Mouse (Mus musculus): Measurements from ENCODE around the gene Gm29776.
A peak's percentile ranks its signal among the peaks of the same experiment; 100 is the strongest.

Gm29776 gene

DNA sequence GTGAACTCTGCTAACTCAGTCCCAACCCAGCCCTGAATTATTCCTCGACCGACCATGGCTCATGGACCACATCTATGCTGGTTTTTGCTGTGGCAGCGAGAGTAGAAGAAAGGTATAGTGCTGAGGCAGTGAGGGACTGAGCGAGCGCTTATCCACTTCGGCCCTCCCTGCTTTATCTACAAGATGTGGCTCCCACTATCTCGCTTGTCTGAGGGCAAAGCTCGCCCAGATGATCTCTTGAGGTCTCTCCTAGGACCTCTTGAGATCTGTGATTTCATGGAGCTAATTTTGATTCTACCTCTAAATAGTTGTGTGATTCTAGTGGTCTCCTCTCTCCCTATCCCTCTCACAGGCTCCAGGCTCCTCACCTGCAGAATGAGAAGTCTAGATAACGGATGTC, 10.4 kb upstream of the Gm29776 start:
- DNase-seq (ENCODE audit: low read depth, low spot score), result no peak

DNA sequence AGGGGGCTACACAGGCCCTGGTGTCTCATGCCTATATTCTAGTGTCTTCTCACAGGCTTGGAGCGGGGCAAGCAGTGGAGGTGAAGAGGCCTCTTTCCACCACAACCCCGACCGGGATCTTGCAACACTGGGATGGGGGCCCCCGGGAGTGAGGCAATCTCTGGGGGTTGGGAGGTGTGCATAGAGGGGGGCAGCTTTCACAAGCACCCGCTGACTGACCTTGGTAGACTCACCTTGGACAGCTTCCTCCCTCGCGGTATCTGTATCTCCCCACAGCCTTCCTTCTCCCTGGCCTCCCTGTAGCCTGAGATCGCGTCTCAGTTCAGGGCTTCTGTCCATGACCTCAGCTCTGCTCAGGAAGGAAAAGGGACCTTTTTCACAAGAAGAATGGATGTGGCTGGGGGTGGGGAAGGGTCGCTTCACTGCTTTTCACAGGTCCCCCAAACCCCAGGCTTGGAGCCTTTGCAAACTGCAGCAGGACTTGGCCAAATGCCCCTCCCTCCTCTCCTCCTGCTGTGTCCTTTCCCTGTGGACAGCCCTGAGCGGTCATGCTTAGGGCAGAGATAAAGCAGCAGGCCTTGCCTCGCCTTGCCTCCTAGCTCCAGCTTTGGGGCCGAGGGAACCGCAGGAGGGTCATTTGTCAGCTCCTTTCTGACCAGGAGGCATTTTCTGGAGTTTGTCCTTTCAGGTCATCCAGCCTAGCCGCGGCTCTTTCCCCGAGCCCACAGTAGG, 8.1 kb upstream of the Gm29776 start:
- DNase-seq (ENCODE audit: low read depth, low spot score), result no peak

DNA sequence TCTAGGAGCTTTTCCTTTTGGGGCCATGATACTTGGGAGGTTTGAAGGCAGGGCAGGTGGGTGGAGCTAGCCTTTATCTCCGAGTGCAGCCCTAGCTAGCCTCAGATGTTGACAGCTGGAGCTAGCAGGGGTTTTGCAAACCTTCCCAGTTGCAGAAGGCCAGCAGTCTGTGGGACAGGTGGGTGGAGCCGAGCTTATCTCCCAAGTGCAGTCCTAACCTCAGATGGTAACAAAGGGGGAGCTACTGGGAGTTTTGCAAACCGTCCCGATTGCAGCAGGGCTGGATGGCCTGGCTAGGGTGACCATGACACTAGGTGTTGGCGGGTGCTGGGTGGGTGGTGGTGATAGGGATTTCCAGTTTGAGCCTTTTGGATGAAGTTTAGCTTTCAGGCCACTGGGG, 7.2 kb upstream of the Gm29776 start:
- no peak for DNase-seq (ENCODE audit: low read depth, low spot score)

DNA sequence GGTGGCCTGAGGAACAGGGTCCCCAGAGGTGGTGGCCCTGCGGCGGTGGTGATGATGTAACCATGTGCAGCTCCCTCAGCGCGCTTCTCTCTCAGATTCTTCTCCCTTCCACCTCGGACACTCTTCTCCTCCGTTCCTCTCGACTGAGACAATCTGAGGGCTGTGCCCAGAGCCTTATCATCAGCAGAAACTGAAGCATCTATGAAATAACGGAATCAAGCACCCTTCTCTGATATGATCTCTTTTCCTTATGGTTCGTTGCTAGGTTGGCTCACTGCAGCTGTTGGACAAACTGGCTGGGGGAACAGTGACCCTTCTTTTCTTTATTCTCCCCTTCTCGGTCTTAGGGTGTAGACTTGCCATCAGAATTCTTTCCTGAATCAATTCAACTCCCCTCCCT, 4.6 kb upstream of the Gm29776 start:
- DNase-seq (ENCODE audit: low read depth, low spot score), result no peak

DNA sequence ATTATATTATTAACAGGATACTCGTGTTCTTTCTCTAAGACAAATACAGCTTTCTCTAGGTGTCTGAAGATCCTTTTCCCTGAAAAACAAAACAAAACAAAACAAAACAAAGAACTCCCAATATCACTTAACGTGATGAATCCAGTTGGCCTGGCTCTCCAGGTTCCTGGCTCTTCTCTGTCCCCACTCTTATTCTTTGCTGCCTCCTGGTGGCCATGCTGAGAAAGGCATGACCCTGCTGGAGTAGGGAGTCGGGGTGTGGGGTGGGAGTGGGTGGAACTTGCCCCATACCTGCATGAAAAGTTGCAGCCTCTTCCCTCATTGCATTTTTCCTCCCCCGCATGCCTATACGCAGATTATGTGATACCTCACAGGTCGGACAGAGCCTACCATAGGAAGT, 2.7 kb upstream of the Gm29776 start:
- no peak for DNase-seq (ENCODE audit: low read depth, low spot score)

DNA sequence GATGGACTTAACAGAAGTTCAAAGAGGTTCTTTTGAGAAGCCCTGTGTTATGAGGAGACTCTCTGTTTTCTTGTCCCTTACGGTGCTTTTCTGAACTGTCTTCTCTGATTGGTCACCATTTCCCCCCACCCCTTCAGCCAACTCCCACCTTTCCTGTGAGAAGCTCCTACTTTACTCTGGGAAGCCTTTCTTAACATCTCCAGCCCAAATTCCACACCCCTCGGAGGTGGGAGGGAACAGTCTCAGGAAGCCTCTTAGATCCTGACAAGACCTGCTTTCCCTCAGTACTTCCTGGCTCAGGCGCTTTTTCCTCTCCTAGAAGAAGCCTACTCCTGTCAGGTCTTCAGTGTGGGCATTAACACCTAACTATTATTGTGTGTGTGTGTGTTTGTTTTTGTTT, 953 bp upstream of the Gm29776 start:
- DNase-seq (ENCODE audit: low read depth, low spot score), result no peak

DNA sequence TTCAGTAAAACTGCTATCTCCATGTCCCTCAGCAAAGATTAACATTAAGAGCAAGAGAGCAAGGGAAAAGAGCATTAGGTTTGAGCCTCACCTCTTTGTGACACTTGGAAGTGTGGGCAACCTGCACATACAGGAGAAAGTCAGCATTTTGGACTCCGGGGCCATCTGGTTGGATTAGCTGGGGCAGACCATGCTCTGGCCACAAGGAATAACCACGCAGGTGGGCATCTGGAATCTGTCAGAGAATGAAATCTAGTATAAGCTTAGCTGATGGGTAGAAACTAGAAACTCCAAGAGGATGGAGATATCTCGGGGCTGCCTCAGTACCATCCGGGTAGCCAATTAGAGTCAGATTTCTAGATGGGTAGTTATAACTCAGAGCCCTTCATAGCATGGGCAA, 1.9 kb downstream of the Gm29776 start:
- no peak for DNase-seq (ENCODE audit: low read depth, low spot score)

DNA sequence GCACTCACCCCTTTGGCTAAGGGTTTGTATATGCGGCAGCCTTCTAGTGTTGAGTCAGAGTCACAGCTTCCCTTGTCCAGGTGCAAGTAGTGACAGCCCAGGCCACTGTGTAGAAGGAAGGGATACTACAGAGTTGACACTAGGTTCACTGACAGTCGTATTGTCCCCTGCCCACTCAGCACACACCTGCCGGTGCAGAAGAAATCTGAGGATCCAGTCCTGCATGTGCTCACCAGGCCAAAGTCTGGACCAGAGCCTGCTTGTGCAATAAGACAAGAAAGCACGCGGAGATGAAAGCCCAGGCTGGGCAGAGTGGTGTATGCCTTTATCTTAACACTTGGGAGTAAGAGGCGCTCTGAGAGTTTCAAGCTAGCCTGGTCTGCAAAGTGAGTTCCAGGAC, 3.6 kb downstream of the Gm29776 start:
- no peak for DNase-seq (ENCODE audit: low read depth, low spot score)

DNA sequence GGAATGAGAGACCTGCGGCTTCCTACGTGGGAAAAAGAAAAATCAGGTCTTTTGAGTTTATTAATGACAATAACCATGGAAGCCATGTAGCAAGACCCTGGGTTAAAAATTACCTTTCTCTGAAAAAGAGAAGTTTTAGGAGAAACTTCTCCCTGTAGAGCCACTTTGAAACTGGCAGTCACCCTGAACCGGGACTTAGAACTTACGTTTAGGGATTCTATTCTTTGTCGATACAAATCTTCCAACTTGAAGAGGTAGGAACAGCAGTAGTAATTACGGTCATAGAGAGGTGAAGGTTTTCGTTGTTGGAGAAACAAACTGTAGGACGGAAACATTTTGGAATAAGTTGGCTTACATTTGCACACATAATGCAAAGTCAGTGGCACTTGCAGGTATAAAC, 11.4 kb downstream of the Gm29776 start:
- no peak for DNase-seq (ENCODE audit: low read depth, low spot score)

DNA sequence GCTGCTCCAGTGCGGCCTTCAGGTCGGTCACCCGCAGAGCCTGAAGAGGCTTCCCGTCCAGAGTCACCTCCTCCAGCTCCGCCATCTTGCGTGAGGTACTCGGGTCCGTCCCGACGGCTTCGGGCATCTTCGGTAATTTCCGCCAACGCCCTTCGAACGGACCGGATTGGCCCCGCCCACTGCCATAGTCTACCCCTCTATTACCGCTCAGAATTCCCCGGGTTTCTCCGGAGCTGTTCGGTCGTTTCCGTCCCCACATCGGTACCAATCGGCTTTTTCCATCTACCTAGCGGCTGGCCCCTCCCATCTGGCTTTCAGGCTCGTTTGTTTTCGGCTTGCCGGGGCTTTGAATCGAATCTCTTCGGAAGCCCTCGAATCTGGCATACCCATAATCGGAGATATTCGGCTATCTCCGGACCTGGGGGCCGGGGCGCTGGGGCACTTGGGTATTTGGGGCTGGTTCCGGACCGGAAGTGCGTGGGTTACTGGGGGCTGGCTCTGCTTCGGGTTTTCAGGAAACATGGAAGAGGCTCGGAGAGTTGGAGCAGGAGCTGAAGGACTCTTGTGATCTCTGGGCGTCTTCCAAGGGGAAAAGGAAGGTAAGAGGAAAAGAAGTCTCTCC, 12.0 kb downstream of the Gm29776 start, which contains the start of gene Acin1:
Acin1 (minus strand) TSS at position 410 of the 622 bp plus-strand sequence.
- DNase-seq (ENCODE audit: low read depth, low spot score), result peak; percentile 99

DNA sequence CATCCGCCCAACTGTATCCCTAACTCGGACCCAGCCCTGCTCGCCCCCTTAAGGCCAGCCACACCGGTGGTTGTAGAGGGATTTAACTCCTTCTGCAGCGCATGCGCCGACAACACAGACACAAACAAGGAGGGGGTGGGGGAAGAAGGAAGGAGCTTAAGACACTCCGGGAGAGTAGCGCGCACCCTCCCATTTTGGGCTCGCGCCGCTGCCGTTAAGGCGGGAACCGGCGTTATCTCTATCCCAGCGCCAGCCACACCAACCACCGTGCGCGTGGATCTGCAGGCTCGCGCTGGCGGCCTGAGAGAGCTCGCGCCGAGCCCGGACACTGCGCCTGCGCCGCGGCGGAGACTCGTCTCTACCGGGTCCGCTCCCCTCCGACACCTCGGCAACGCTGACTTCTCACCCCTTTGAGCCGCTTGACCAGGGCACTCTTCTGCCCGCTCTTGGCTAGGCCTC, 12.5 kb downstream of the Gm29776 start, which contains the start of gene 1700123O20Rik:
1700123O20Rik (plus strand) TSS at position 154 of the 459 bp plus-strand sequence.
- peak; percentile 77 for DNase-seq (ENCODE audit: low read depth, low spot score)

DNA sequence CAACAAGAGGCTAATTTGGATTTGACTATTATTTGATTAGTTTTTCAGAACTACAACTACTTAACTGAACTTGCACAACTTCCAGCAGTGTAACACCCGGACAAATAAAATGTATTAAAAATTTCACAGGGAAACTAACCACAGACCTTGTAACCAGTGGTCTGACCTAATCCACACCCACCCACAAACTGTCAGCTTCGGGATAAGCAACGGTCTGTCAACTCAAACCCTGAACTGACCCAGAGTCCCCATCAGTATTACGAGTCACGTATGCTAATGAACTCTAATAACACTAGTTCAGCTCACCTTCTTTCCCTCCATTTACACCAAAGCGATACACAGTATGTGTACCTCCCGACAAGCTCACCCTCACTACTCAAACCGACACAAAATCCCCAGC, 13.2 kb downstream of the Gm29776 start:
- no peak for DNase-seq (ENCODE audit: low read depth, low spot score)

DNA sequence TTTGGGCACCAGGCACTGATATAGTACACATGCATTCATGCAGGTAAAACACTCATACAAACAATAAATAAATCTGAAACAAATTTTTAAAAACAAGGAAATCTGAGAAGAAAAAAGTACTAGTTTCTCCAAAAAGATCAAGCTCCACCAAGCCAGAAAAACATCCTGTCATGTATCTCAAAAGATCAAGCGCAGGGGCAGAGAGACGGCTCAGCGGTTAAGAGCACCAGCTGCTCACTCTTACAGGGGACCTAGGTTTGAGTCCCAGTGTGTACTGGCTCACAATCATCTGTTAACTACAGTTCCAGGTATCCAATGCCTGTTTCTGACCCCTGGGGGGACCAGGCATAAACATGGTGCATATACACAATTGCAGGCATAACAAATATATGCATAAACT, 16.2 kb downstream of the Gm29776 start:
- DNase-seq (ENCODE audit: low read depth, low spot score), result no peak

DNA sequence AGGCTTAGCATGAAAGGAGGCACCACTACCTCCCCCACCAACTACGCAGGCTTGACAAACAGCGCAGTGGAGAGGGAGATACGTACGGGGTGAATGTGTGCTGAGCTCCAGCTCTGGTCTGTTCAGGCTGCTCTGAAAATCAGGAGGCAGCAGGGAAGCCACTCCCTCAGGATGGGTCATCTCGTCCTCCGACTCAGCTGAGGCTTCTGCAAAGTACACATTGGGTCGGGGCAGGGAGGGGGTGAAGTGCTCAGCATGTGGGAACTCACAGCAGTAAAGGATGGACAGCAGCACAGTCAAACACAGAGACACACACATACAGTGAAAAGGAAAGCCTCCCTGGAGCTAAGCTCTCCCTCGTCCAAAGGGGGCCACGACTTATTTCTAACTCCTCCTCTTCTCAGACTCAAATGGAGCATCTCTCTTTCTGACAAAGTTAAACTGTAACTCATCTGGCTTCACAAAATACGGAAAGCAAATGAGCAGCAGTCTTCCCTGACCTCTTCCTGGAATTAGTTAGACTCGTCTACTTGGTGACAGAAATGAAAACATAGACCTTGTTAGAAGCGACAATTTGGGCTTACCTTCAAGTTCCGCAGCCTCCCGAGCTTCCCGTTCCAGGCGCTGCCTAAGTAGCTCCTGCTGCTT, 19.9 kb downstream of the Gm29776 start:
- DNase-seq (ENCODE audit: low read depth, low spot score), result no peak

DNA sequence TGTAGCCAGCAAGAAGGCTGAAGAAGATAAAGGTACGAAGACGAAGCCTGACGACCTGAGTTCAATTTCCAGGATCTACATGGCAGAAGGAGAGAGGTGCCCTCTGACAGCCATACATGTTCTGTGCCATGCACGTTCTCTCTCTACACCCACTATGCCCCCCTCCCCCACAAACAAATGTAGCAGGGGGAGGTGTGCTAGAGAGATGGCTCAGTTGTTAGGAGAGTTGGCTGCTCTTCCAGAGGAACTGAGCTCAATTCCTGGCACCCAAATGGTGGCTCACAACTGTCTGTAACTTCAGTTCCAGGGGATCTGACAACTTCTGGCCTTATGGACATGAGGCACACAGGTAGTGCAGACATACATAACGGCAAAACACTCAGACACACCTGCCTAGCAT, 22.3 kb downstream of the Gm29776 start:
- no peak for DNase-seq (ENCODE audit: low read depth, low spot score)

DNA sequence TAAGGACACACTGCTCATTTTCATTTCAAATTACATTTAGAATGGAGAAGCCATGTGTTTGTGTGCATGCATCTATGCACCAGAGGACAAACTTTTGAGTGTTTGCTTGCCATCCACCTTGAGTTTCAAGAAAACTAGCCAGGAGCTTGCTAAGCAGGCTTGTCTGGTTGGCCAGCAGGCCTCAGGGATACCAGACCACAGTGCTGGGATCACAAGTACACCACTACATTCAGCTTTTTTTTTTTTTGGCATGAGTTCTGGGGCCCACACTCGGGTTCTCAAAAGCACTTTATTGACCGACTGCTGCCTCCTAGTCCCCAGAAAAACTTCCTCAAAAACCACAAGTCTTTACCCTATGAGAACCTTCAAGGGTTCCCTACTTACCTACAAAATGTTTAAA, 24.3 kb downstream of the Gm29776 start:
- no peak for DNase-seq (ENCODE audit: low read depth, low spot score)

DNA sequence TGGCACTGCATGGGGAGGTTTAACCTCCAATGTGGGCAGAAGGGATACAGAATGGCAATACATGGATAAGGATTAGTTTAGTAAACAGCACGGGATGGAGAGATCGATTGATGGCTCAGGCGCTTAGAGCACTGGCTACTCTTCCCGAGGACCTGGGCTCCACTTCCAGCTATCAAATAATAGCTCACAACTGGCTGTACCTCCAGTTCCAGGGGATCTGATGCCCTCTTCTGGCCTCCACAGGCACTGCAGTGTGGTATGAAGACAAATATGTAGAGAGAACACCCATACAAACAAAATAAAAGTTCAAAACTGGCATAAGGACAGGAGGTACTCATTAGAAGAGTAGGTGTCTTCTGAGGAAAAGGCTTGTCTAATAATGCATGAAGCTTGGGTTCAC, 29.3 kb downstream of the Gm29776 start:
- DNase-seq (ENCODE audit: low read depth, low spot score), result no peak

DNA sequence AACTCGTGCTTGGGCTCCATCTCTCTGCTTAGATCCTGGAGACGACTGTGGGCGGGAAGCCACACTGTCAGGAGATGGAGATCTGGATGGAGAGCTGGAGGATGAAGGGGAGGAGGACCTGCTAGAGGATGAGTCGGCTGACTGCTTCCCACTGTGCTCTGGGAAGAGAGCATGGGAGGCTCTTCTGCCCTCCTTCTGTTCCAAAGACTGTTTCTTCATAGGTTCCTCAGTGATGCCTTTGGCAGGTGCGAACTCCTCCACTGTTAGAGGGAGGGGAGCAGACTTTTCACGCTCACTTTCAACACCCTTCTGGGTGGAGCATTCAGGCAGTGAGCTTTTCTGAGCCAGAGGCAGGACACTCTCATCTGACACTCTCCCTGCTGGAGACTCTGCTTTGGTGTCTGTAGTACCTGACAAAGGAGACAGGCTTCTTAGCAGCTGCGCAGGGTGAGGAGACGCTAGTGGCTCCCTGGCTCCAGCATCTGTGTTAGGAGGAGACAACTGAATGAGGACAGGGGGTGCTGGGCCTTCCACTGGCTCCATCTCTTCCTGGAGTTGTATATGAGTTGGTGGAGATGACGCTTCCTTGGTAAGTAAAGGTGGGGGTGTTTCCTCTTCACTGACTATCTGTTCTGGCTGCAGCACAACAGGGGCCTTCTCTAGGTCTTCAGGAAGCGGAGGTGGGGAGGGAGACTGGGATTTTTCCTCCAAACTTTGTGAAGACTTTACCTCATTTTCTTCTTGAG, 34.0 kb downstream of the Gm29776 start:
- DNase-seq (ENCODE audit: low read depth, low spot score), result no peak

DNA sequence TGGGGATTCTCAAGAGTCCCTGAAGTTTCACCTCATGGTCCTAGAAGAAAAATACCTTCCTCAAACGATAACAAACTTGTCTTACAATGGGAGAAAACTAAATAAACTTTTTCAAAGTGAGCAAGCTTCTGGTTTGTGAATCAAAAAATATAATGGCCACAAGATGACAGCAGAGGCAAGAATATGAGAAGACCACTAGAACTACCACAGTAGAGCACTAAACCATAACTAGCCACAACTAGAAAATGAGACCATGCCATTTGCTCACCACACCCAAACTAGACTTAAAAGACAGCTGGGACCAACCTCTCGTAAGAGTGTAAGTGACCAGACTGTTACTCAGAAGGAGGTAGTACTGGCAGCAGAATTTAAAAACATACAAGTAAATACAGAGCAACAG, 38.6 kb downstream of the Gm29776 start:
- no peak for DNase-seq (ENCODE audit: low read depth, low spot score)

DNA sequence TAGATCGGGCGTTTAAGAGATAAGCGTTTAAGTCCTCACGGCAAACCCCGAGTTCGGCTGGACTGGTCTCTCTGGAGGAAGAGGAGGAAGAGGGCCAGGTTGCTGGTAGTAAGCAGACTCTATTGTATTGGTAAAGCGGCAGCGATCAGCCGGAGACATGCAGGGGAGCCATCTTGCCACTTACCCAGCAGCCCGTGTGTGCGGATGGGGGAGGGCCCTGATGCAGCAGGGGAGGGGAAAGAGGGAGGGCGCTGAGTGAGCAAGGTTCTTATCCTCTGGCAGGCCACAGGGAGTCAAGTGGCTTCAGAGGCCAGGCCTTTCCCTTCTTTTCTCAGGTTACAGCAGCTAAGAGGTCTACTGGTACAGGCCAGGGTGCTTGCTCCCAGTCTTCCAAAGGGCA, 45.1 kb downstream of the Gm29776 start:
- peak; percentile 76 for DNase-seq (ENCODE audit: low read depth, low spot score)

DNA sequence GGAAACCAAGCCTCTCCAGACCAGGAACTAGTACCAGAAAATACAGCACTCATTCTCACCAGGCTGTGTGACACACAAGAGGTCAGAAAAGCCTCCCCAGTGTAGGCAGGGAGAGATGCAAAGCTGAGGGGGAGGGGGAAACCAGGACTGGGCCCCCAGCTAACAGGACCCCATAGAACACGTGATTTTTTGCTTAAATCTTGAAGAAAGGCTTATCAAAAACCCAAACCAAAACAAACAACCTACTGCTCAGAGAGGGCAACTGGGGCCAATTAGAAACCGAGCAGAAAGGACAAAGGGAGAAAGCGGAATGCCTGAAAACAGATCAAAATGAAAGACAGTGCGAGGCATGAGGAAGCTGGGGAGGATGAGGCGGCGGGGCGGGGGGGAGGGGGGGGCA, 45.8 kb downstream of the Gm29776 start:
- no peak for DNase-seq (ENCODE audit: low read depth, low spot score)

DNA sequence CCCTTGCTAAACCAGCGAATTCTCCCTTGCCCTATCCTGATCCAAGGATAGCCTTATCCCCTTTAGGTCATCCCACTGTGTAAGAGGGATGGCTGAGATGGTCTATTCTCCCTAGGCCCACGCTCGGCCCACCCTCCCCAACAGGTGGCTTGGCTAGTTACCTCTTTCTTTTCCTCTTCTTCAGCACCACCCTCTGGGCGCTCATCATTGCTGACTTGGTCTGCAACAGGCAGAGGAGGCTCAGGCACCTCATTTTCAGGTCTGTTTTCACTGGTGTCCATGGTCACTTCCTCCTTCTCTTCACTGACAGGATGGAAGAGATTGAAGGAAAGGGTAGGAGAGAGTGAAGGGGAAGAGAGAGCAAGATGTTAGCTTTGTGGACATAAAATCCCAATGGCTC, 47.1 kb downstream of the Gm29776 start:
- no peak for DNase-seq (ENCODE audit: low read depth, low spot score)

All from brain, embryonic 18.5 days (tissue).